Mouse (Mus musculus): ENCODE results near the gene Gpam. TPM values are rescaled to one million over a fixed set of nuclear protein-coding genes. Genes with fewer than 3 reads are reported as not detected.

Gene Gpam
- total and polyA plus RNA-seq, 2 experiments from 2014 or later: 20.9 to 84.2 TPM

DNA sequence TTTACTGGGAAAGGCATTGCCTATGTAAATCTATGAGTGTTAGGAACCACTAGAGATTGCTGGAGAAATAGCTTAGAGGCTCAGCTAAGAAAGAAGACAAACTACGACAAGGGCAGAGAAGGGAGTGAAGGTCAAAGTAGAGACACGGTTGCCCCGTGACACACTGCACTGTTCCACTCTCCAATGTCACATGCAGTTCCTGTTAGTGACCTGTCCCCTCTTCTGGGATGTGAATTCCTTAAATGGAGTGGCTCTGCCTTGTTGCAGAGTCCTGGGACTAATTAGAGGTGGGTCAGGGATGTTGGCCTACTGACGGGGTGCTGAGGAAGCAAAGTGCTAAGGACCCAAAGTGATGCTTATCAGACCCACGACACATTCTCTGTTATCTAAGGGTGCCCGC, 5.2 kb downstream of the Gpam start:
- 59% methylated on average over 6 of the region's 6 CpGs for WGBS
- peak overlapping the region; percentile 86 for H3K27ac ChIP-seq
- DNase-seq (ENCODE audit: low spot score) (no peak), ATAC-seq (no peak)
- H3K9ac ChIP-seq (replicated peaks; ENCODE audit: low read length): no peak overlapping the region
- H3K36me3 ChIP-seq (ENCODE audit: insufficient read depth, low read length): no peaks in the 10 kb centered on the region
- H3K4me3 ChIP-seq (ENCODE audit: low read length): no peak overlapping the region
- peaks cover 3% of the 10 kb centered on the region; the same call in 1 of the 2 replicates for H3K4me1 ChIP-seq (ENCODE audit: insufficient read depth, low read length)
- no peak for TF ChIP-seq CTCF (IDR thresholded peaks at IDR 0.05; ENCODE audit: low read depth)
- no peaks in the 10 kb centered on the region for H3K27me3 ChIP-seq (ENCODE audit: insufficient read depth, low read length)
- no peaks in the 10 kb centered on the region for H3K9me3 ChIP-seq (ENCODE audit: low read length)
- no peak overlapping the region for H3K4me2 ChIP-seq (ENCODE audit: low read depth, low read length)

DNA sequence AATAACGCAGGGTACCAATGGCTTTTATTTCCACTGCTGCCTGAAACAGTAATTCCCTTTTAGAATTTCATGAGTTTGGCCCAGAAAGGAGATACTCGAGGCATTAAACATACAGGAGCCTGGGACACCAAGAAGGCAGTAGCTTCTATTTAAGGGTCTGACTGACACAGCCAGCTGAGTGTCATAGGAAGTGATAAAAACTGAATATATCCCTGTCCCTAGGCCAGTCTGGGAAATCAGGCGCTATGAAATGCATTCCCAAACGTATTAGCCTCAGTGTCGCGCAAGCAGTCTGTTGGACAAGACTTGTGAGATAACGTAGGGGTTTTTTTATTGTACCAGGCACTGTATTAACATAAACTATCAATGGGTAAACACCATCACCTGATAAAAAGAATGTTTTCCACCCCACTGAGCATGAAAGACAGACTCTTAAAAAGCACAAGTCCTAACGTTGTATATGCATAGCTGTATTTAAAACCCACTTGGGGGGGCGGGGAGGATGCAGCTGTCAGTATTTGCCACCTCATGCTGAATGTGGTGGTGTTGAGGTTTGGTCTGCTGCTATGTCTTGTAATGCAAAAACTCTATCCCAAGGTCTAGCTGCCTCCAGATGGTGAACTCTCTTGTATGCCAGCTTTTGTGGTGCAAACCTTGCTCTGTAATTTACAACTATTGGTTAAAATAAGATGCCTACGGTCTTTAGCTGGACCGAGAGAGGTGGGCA, 6.4 kb downstream of the Gpam start:
- H3K4me2 ChIP-seq (ENCODE audit: low read depth, low read length): no peak overlapping the region
- H3K9ac ChIP-seq (replicated peaks; ENCODE audit: low read length): no peak overlapping the region
- H3K9me3 ChIP-seq (ENCODE audit: low read length): no peaks in the 10 kb centered on the region
- DNase-seq (ENCODE audit: low spot score): no peak
- no peak for ATAC-seq
- WGBS: 47% methylated on average over 11 of the region's 11 CpGs
- no peaks in the 10 kb centered on the region for H3K36me3 ChIP-seq (ENCODE audit: insufficient read depth, low read length)
- peaks cover 3% of the 10 kb centered on the region; the same call in 1 of the 2 replicates for H3K4me1 ChIP-seq (ENCODE audit: insufficient read depth, low read length)
- H3K4me3 ChIP-seq (ENCODE audit: low read length): no peak overlapping the region
- no peak overlapping the region for H3K27ac ChIP-seq
- TF ChIP-seq CTCF (IDR thresholded peaks at IDR 0.05; ENCODE audit: low read depth): no peak
- H3K27me3 ChIP-seq (ENCODE audit: insufficient read depth, low read length): no peaks in the 10 kb centered on the region

DNA sequence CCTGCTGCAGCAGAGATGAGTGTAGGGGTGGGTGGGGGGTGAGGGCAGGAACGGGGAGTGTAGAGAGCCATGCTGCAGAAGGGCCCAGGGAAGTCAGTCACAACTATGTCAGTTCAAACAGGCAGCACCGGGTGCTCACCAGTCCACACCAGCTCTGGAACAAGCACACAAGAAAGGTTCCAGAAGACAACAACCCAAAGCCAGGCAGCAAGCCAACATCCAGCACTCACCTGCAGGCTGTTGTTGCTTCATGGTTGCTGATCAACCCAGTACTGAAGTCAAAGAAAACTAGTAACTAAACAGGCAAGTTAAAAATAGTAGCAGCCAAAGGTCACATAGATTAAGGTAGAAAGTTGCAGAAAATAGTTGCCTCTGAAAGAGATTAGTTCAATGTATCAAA, 7.5 kb downstream of the Gpam start:
- ATAC-seq: no peak
- H3K9me3 ChIP-seq (ENCODE audit: low read length): no peaks in the 10 kb centered on the region
- H3K4me3 ChIP-seq (ENCODE audit: low read length): no peak overlapping the region
- no peaks in the 10 kb centered on the region for H3K27me3 ChIP-seq (ENCODE audit: insufficient read depth, low read length)
- no peak overlapping the region for H3K4me2 ChIP-seq (ENCODE audit: low read depth, low read length)
- no peaks in the 10 kb centered on the region for H3K36me3 ChIP-seq (ENCODE audit: insufficient read depth, low read length)
- no peak for DNase-seq (ENCODE audit: low spot score)
- WGBS: 71% methylated on average over 2 of the region's 2 CpGs
- no peak for TF ChIP-seq CTCF (IDR thresholded peaks at IDR 0.05; ENCODE audit: low read depth)
- H3K27ac ChIP-seq: no peak overlapping the region
- peaks cover 3% of the 10 kb centered on the region; the same call in 1 of the 2 replicates for H3K4me1 ChIP-seq (ENCODE audit: insufficient read depth, low read length)
- no peak overlapping the region for H3K9ac ChIP-seq (replicated peaks; ENCODE audit: low read length)

DNA sequence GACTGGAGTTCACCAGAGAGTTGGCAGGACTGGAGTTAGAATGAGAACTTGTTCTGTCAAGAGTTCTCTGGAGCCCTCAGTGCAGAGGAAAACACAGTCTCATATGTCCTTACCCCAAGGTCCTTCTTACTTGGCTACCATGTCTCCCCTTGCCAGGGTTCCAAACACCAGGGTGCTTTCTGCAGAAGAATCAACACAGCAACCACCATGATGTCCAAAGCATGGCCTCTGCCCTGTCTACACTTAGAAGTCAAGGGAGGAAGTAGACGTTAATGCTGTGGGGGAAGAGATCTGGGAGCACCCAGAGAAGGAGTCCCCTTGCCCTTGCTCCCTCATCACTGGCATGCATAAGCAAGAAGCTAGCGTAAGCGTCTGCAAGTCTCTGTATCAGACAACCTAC, 9.0 kb downstream of the Gpam start:
- peaks cover 3% of the 10 kb centered on the region; the same call in 1 of the 2 replicates for H3K4me1 ChIP-seq (ENCODE audit: insufficient read depth, low read length)
- DNase-seq (ENCODE audit: low spot score) (no peak), ATAC-seq (no peak)
- no peak for TF ChIP-seq CTCF (IDR thresholded peaks at IDR 0.05; ENCODE audit: low read depth)
- no peak overlapping the region for H3K4me3 ChIP-seq (ENCODE audit: low read length)
- H3K9ac ChIP-seq (replicated peaks; ENCODE audit: low read length): no peak overlapping the region
- H3K27me3 ChIP-seq (ENCODE audit: insufficient read depth, low read length): no peaks in the 10 kb centered on the region
- no peaks in the 10 kb centered on the region for H3K36me3 ChIP-seq (ENCODE audit: insufficient read depth, low read length)
- no peak overlapping the region for H3K27ac ChIP-seq
- no peak overlapping the region for H3K4me2 ChIP-seq (ENCODE audit: low read depth, low read length)
- H3K9me3 ChIP-seq (ENCODE audit: low read length): no peaks in the 10 kb centered on the region
- WGBS: 90% methylated on average over 3 of the region's 3 CpGs

DNA sequence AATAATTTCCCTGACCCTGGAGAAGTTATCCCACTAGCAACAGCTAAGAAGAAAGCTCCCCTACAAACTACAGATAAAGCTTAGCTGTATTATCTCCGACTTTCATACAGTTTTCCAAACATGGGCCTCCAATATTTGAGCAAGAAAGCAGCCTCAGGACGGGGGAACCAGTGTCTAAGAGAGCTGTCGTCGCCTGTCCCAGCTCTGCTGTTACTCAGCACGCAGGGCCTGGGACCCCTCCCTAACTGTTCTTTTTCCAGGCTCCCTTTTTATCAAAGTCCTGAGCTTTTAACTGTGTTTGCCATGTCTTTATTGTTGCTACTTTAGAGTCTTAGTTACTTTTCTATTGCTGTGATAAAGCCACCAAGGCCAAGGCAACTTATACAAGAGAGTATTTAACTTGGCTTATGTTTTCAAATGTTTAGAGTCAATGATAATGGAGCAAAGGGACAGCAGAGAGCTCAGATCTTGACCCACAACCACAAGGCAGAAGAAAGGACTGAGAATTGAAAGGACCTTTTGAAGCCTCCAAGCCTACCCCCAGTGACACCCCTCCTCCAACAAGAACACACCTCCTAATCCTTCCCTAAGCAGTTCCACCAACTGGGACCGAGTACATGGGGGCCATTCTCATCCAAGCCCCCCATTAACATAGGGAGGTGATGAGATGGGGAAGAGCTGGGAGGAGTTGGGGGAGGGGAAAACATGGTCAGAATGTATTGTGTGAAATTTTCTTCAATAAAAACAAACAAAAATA, 9.8 kb downstream of the Gpam start:
- no peak overlapping the region for H3K9ac ChIP-seq (replicated peaks; ENCODE audit: low read length)
- ATAC-seq (no peak), DNase-seq (ENCODE audit: low spot score) (no peak)
- H3K4me3 ChIP-seq (ENCODE audit: low read length): no peak overlapping the region
- H3K4me2 ChIP-seq (ENCODE audit: low read depth, low read length): no peak overlapping the region
- no peak for TF ChIP-seq CTCF (IDR thresholded peaks at IDR 0.05; ENCODE audit: low read depth)
- H3K9me3 ChIP-seq (ENCODE audit: low read length): no peaks in the 10 kb centered on the region
- WGBS: 75% methylated on average over 6 of the region's 6 CpGs
- no peaks in the 10 kb centered on the region for H3K27me3 ChIP-seq (ENCODE audit: insufficient read depth, low read length)
- no peak overlapping the region for H3K27ac ChIP-seq
- H3K4me1 ChIP-seq (ENCODE audit: insufficient read depth, low read length): peaks cover 3% of the 10 kb centered on the region; the same call in 1 of the 2 replicates
- H3K36me3 ChIP-seq (ENCODE audit: insufficient read depth, low read length): no peaks in the 10 kb centered on the region

DNA sequence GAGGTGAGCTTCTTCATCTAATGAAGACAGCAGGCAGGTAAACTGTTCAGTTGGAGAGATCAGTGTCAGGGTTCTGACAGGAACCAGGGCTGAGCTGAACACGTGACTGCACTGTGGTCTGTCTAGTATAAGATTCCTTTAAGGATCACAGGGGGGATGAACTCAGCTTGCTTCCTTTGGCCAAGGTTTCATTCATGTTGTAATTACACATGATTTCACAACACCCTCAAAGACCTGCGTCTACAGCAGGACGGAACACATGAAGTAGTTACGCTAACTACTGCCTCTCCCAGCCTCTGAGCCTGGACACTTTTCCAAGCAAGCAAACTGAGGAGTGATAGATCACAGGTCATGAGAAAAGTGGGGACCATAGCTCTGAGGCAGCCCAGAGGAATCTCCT, 11.5 kb downstream of the Gpam start:
- Histone ChIP-seq H3K4me2 (ENCODE audit: low read depth, low read length) (no peak overlapping the region), H3K4me1 (ENCODE audit: insufficient read depth, low read length) (peaks cover 3% of the 10 kb centered on the region; the same call in 1 of the 2 replicates), H3K4me3 (ENCODE audit: low read length) (no peak overlapping the region), H3K27me3 (ENCODE audit: insufficient read depth, low read length) (no peaks in the 10 kb centered on the region), H3K36me3 (ENCODE audit: insufficient read depth, low read length) (no peaks in the 10 kb centered on the region), H3K9me3 (ENCODE audit: low read length) (no peaks in the 10 kb centered on the region), H3K27ac (no peak overlapping the region), H3K9ac (replicated peaks; ENCODE audit: low read length) (no peak overlapping the region)
- ATAC-seq (no peak), DNase-seq (ENCODE audit: low spot score) (no peak)
- no peak for TF ChIP-seq CTCF (IDR thresholded peaks at IDR 0.05; ENCODE audit: low read depth)
- WGBS: 88% methylated on average over 4 of the region's 4 CpGs
